Mouse (Mus musculus): ENCODE measurements around the gene Aldh18a1. TPM values are rescaled to one million over a fixed set of nuclear protein-coding genes. Genes with fewer than 3 reads are reported as not detected.

The Aldh18a1 gene
- polyA plus RNA-seq, 1 experiment from 2014 or later = 127 TPM

- WGBS = 82% methylated on average over 8 of the region's 8 CpGs
- no peaks in the 10 kb centered on the region for H3K9me3 ChIP-seq (ENCODE audit: control insufficient read depth, low read length)
These were observed 7.6 kb upstream of the Aldh18a1 start for GRCm38 (mm10) chr19:40595831-40596230.

GRCm38 (mm10) chr19:40595231-40595630 is 7.0 kb upstream of the Aldh18a1 start:
- H3K4me1 ChIP-seq (replicated peaks; ENCODE audit: control insufficient read depth, insufficient read depth, low read length) = no peaks in the 10 kb centered on the region
- H3K4me3 ChIP-seq (ENCODE audit: low read depth, low read length) = no peak overlapping the region
- H3K27ac ChIP-seq (ENCODE audit: low read depth) = no peak overlapping the region
- H3K9ac ChIP-seq (ENCODE audit: low read length) = no peak overlapping the region
- no peaks in the 10 kb centered on the region for H3K27me3 ChIP-seq (replicated peaks; ENCODE audit: control insufficient read depth, insufficient read depth, low read length)
- DNase-seq (ENCODE audit: low spot score) (no peak), ATAC-seq (replicated peaks; ENCODE audit: low FRiP score, low TSS enrichment, low read depth) (no peak)
- peaks cover 7% of the 10 kb centered on the region; the same call in 1 of the 2 replicates for H3K36me3 ChIP-seq (ENCODE audit: control insufficient read depth, insufficient read depth, low read length)
- no peak overlapping the region for H3K4me2 ChIP-seq (ENCODE audit: low read length)
- 87% methylated on average over 3 of the region's 3 CpGs for WGBS
- no peaks in the 10 kb centered on the region for H3K9me3 ChIP-seq (ENCODE audit: control insufficient read depth, low read length)

More at GRCm38 (mm10) chr19:40595831-40596230, 7.6 kb upstream of the Aldh18a1 start:
- H3K4me2 ChIP-seq (ENCODE audit: low read length) = no peak overlapping the region
- no peak for DNase-seq (ENCODE audit: low spot score)
- peaks cover 7% of the 10 kb centered on the region; the same call in 1 of the 2 replicates for H3K36me3 ChIP-seq (ENCODE audit: control insufficient read depth, insufficient read depth, low read length)
- H3K27me3 ChIP-seq (replicated peaks; ENCODE audit: control insufficient read depth, insufficient read depth, low read length) = no peaks in the 10 kb centered on the region
- no peaks in the 10 kb centered on the region for H3K4me1 ChIP-seq (replicated peaks; ENCODE audit: control insufficient read depth, insufficient read depth, low read length)
- no peak for ATAC-seq (replicated peaks; ENCODE audit: low FRiP score, low TSS enrichment, low read depth)
- no peak overlapping the region for H3K9ac ChIP-seq (ENCODE audit: low read length)
- H3K4me3 ChIP-seq (ENCODE audit: low read depth, low read length) = no peak overlapping the region
- H3K27ac ChIP-seq (ENCODE audit: low read depth) = no peak overlapping the region

- H3K4me3 ChIP-seq (ENCODE audit: low read depth, low read length) = peak overlapping the region; percentile 74
- peak overlapping the region; percentile 37 for H3K9ac ChIP-seq (ENCODE audit: low read length)
- ATAC-seq (replicated peaks; ENCODE audit: low FRiP score, low TSS enrichment, low read depth) (no peak), DNase-seq (ENCODE audit: low spot score) (no peak)
- H3K9me3 ChIP-seq (ENCODE audit: control insufficient read depth, low read length) = no peaks in the 10 kb centered on the region
- H3K36me3 ChIP-seq (ENCODE audit: control insufficient read depth, insufficient read depth, low read length) = no peaks in the 10 kb centered on the region
- no peaks in the 10 kb centered on the region for H3K27me3 ChIP-seq (replicated peaks; ENCODE audit: control insufficient read depth, insufficient read depth, low read length)
- peaks cover 12% of the 10 kb centered on the region for H3K4me1 ChIP-seq (replicated peaks; ENCODE audit: control insufficient read depth, insufficient read depth, low read length)
- H3K4me2 ChIP-seq (ENCODE audit: low read length) = peak overlapping the region; percentile 65
- WGBS = under 1% methylated on average over 10 of the region's 10 CpGs
- H3K27ac ChIP-seq (ENCODE audit: low read depth) = peak overlapping the region; percentile 60
These were observed 1.2 kb upstream of the Aldh18a1 start for GRCm38 (mm10) chr19:40589530-40589880.

DNA sequence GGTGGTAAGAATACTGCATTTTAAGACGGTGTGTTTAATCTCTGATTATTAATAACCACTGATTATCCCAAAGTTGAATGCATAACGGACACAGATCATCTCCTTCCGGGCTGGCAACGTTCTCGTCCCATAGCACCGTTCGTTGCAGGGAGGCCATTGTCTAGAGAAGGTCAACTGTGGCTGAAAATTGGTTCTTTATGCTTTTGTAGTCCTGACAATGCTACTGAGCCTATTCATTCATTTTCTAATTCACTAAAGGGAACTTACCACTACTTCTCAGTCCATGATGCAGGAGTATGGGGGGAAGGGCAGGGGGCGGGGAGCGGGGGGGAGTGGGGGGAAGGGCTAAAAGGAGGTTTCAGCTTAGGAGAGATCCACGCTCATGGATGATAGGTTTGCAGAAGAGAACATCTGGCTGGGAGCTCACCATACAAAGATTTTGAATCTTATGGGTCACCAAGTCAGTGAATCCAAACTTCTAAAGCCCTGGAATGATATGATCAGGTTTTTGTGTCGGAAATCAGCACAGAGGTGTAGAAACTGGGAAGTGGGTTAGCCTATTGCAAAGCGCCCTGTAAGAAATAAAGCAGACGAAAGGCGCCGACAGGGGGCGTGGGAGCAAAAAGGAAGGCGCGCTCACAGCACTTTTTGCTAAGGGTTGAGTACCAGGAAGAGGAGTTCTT is 725 bp upstream of the Aldh18a1 start:
- peak; percentile 57; the same call in 1 of the 2 replicates for ATAC-seq (replicated peaks; ENCODE audit: low FRiP score, low TSS enrichment, low read depth)
- Histone ChIP-seq H3K27ac (ENCODE audit: low read depth) (peak overlapping the region; percentile 60), H3K9me3 (ENCODE audit: control insufficient read depth, low read length) (no peaks in the 10 kb centered on the region), H3K4me3 (ENCODE audit: low read depth, low read length) (peak overlapping the region; percentile 74), H3K36me3 (ENCODE audit: control insufficient read depth, insufficient read depth, low read length) (peaks cover 4% of the 10 kb centered on the region), H3K27me3 (replicated peaks; ENCODE audit: control insufficient read depth, insufficient read depth, low read length) (no peaks in the 10 kb centered on the region), H3K9ac (ENCODE audit: low read length) (peak overlapping the region; percentile 37), H3K4me2 (ENCODE audit: low read length) (peak overlapping the region; percentile 65), H3K4me1 (replicated peaks; ENCODE audit: control insufficient read depth, insufficient read depth, low read length) (peaks cover 12% of the 10 kb centered on the region)
- DNase-seq (ENCODE audit: low spot score) = peak; percentile 96
- under 1% methylated on average over 18 of the region's 18 CpGs for WGBS

DNA sequence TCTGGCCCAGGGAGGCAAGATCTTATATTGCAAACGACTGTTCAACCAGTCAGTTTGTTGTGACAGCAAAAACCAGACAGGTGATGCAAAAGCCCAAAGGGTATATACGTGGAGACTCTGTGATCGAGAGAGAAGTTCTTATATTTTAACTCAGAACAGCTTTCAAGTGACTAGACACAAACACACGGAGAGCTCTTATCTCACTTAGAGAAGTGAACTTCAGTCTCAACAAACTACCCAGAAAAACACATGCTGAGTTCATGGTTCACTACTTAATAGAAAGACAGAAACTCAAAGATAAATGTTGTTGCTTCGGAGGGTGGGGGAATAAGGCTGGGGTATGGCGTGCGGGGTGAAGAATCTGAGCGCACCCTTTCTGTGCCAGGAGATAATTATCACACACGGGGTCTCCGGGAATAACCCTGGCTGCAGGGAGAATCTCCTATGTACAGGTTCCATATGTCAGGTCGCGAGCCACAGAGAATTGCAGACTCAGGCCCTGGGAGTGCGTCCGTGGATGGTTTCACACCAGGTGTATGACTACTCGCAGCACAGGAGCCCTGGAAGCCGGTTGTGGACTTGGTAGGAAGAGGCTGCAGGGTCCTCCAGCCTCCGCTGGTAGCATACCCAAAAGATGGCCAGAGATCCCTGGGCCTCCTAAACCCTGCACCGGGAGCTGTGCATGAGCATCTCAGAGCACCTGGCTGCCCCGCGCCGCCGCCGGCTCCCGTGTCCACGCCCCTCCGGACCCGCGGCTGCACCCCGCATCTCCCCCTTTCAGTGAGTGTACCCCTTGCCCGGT is 571 bp downstream of the Aldh18a1 start:
- Histone ChIP-seq H3K4me3 (ENCODE audit: low read depth, low read length) (peak overlapping the region; percentile 74), H3K4me1 (replicated peaks; ENCODE audit: control insufficient read depth, insufficient read depth, low read length) (peaks cover 12% of the 10 kb centered on the region), H3K27me3 (replicated peaks; ENCODE audit: control insufficient read depth, insufficient read depth, low read length) (no peaks in the 10 kb centered on the region), H3K9ac (ENCODE audit: low read length) (peak overlapping the region; percentile 66), H3K36me3 (ENCODE audit: control insufficient read depth, insufficient read depth, low read length) (peaks cover 17% of the 10 kb centered on the region), H3K27ac (ENCODE audit: low read depth) (peak overlapping the region; percentile 12), H3K9me3 (ENCODE audit: control insufficient read depth, low read length) (no peaks in the 10 kb centered on the region), H3K4me2 (ENCODE audit: low read length) (peak overlapping the region; percentile 65)
- DNase-seq (ENCODE audit: low spot score) (peak; percentile 62), ATAC-seq (replicated peaks; ENCODE audit: low FRiP score, low TSS enrichment, low read depth) (peak; percentile 61)
- WGBS = 3% methylated on average over 30 of the region's 30 CpGs

GRCm38 (mm10) chr19:40586908-40587307 is 1.4 kb downstream of the Aldh18a1 start:
- Histone ChIP-seq H3K36me3 (ENCODE audit: control insufficient read depth, insufficient read depth, low read length) (peaks cover 23% of the 10 kb centered on the region), H3K27ac (ENCODE audit: low read depth) (no peak overlapping the region), H3K9ac (ENCODE audit: low read length) (peak overlapping the region; percentile 66; the same call in 1 of the 2 replicates), H3K27me3 (replicated peaks; ENCODE audit: control insufficient read depth, insufficient read depth, low read length) (no peaks in the 10 kb centered on the region), H3K9me3 (ENCODE audit: control insufficient read depth, low read length) (no peaks in the 10 kb centered on the region), H3K4me2 (ENCODE audit: low read length) (peak overlapping the region; percentile 65), H3K4me3 (ENCODE audit: low read depth, low read length) (peak overlapping the region; percentile 74), H3K4me1 (replicated peaks; ENCODE audit: control insufficient read depth, insufficient read depth, low read length) (peaks cover 12% of the 10 kb centered on the region)
- ATAC-seq (replicated peaks; ENCODE audit: low FRiP score, low TSS enrichment, low read depth) = no peak
- 59% methylated on average over 7 of the region's 7 CpGs for WGBS
- DNase-seq (ENCODE audit: low spot score) = no peak

- H3K9ac ChIP-seq (ENCODE audit: low read length) = no peak overlapping the region
- 34% methylated on average over 5 of the region's 5 CpGs for WGBS
- DNase-seq (ENCODE audit: low spot score) (no peak), ATAC-seq (replicated peaks; ENCODE audit: low FRiP score, low TSS enrichment, low read depth) (no peak)
- H3K4me2 ChIP-seq (ENCODE audit: low read length) = no peak overlapping the region
- H3K4me3 ChIP-seq (ENCODE audit: low read depth, low read length) = no peak overlapping the region
- H3K27me3 ChIP-seq (replicated peaks; ENCODE audit: control insufficient read depth, insufficient read depth, low read length) = no peaks in the 10 kb centered on the region
- peaks cover 6% of the 10 kb centered on the region; the same call in 1 of the 2 replicates for H3K4me1 ChIP-seq (replicated peaks; ENCODE audit: control insufficient read depth, insufficient read depth, low read length)
- H3K36me3 ChIP-seq (ENCODE audit: control insufficient read depth, insufficient read depth, low read length) = peaks cover 61% of the 10 kb centered on the region
- 0 out of 2 replicates have a peak overlapping the region, but pooled peaks have one; percentile 12 for H3K27ac ChIP-seq (ENCODE audit: low read depth)
- no peaks in the 10 kb centered on the region for H3K9me3 ChIP-seq (ENCODE audit: control insufficient read depth, low read length)
These were observed 6.6 kb downstream of the Aldh18a1 start for GRCm38 (mm10) chr19:40581662-40582061.

- Histone ChIP-seq H3K36me3 (ENCODE audit: control insufficient read depth, insufficient read depth, low read length) (peaks cover 68% of the 10 kb centered on the region), H3K4me3 (ENCODE audit: low read depth, low read length) (no peak overlapping the region), H3K27me3 (replicated peaks; ENCODE audit: control insufficient read depth, insufficient read depth, low read length) (no peaks in the 10 kb centered on the region), H3K27ac (ENCODE audit: low read depth) (no peak overlapping the region), H3K9me3 (ENCODE audit: control insufficient read depth, low read length) (no peaks in the 10 kb centered on the region), H3K4me2 (ENCODE audit: low read length) (no peak overlapping the region), H3K9ac (ENCODE audit: low read length) (no peak overlapping the region), H3K4me1 (replicated peaks; ENCODE audit: control insufficient read depth, insufficient read depth, low read length) (peaks cover 5% of the 10 kb centered on the region; the same call in 1 of the 2 replicates)
- WGBS = 68% methylated on average over 2 of the region's 2 CpGs
- ATAC-seq (replicated peaks; ENCODE audit: low FRiP score, low TSS enrichment, low read depth) = peak; percentile 70
- DNase-seq (ENCODE audit: low spot score) = no peak
These were observed 7.4 kb downstream of the Aldh18a1 start for GRCm38 (mm10) chr19:40580902-40581301.
